Mouse (Mus musculus): ENCODE data around the gene Tgfb3. TPM values are rescaled to one million over a fixed set of nuclear protein-coding genes. Genes with fewer than 3 reads are reported as not detected.

Tgfb3 gene
- total and polyA plus RNA-seq, 2 experiments from 2014 or later = 3.6 to 3.7 TPM

DNA sequence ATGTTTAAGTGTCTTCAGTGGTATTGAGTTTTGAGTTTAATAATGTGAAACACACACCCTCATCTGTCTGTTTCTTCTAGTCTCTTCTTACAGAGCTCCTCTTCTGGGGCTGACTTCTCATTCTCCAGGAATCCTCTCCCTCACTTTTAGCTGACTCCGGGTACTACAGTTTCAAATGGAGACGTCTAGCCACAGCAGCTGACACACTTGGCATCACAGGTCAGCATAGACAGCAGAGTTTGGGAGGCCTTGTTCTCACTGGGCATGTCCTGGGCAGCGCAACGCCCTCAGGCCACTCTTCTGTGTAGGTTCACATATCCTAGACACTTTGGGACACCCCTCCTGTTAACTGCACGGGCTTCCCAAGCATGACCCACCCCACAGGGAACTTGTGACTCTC lies 39.8 kb downstream of the Tgfb3 start:
- Histone ChIP-seq H3K9me3 (ENCODE audit: low read length) (no peaks in the 10 kb centered on the region), H3K36me3 (ENCODE audit: insufficient read depth, low read length) (no peaks in the 10 kb centered on the region), H3K27ac (ENCODE audit: low read depth, low read length) (no peak overlapping the region), H3K4me2 (ENCODE audit: low read depth, low read length, poor library complexity, severe bottlenecking) (no peak overlapping the region), H3K27me3 (ENCODE audit: insufficient read depth, low read length) (no peaks in the 10 kb centered on the region), H3K4me1 (ENCODE audit: insufficient read depth, low read length) (no peaks in the 10 kb centered on the region), H3K9ac (replicated peaks; ENCODE audit: low read length, poor library complexity, severe bottlenecking) (no peak overlapping the region), H3K4me3 (ENCODE audit: low read depth, low read length) (no peak overlapping the region)
- ATAC-seq (ENCODE audit: low FRiP score) (no peak), DNase-seq (ENCODE audit: low spot score) (no peak)
- no peak for TF ChIP-seq CTCF (IDR thresholded peaks at IDR 0.05)
- WGBS = 76% methylated on average over 5 of the region's 5 CpGs

DNA sequence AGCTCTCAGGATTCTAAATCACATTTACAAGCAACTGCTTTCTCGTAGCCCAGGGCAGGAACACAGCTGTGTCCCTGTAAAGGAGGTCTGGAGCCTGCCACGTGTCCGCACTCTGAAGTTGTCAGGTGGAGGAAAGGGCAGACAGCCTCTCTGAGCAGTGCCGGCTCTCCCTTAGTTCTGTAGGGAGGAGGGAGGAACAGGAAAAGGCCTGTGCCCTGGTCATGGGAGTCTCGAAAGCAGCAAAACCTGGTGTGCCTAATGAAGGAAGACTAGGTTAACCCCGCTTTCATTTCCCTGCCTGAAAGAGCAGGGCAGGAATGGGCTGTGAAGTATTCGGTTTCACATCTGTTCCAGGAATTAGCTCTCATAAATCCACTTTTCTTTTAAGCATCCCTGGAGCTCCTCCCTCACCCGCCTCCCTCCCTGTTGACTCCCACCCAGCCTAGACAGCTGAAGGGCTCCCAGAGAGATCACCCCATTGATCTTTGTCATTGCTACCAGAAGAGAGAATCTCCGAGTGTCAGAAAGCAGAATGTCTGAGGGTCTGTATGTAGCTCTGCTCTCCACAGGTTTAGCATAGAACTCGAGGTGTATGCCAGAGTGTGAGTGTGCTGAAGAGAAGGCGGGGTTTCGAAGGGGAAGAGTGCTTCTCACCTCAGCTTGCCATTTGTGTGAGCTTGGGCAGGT lies 41.5 kb downstream of the Tgfb3 start:
- no peak overlapping the region for H3K4me3 ChIP-seq (ENCODE audit: low read depth, low read length)
- DNase-seq (ENCODE audit: low spot score) (peak; percentile 10), ATAC-seq (ENCODE audit: low FRiP score) (no peak)
- no peaks in the 10 kb centered on the region for H3K27me3 ChIP-seq (ENCODE audit: insufficient read depth, low read length)
- no peaks in the 10 kb centered on the region for H3K9me3 ChIP-seq (ENCODE audit: low read length)
- H3K4me2 ChIP-seq (ENCODE audit: low read depth, low read length, poor library complexity, severe bottlenecking) = no peak overlapping the region
- H3K27ac ChIP-seq (ENCODE audit: low read depth, low read length) = no peak overlapping the region
- H3K4me1 ChIP-seq (ENCODE audit: insufficient read depth, low read length) = no peaks in the 10 kb centered on the region
- no peaks in the 10 kb centered on the region for H3K36me3 ChIP-seq (ENCODE audit: insufficient read depth, low read length)
- TF ChIP-seq CTCF (IDR thresholded peaks at IDR 0.05) = no peak
- whole genome bisulfite sequencing = 30% methylated on average over 12 of the region's 12 CpGs
- H3K9ac ChIP-seq (replicated peaks; ENCODE audit: low read length, poor library complexity, severe bottlenecking) = no peak overlapping the region

DNA sequence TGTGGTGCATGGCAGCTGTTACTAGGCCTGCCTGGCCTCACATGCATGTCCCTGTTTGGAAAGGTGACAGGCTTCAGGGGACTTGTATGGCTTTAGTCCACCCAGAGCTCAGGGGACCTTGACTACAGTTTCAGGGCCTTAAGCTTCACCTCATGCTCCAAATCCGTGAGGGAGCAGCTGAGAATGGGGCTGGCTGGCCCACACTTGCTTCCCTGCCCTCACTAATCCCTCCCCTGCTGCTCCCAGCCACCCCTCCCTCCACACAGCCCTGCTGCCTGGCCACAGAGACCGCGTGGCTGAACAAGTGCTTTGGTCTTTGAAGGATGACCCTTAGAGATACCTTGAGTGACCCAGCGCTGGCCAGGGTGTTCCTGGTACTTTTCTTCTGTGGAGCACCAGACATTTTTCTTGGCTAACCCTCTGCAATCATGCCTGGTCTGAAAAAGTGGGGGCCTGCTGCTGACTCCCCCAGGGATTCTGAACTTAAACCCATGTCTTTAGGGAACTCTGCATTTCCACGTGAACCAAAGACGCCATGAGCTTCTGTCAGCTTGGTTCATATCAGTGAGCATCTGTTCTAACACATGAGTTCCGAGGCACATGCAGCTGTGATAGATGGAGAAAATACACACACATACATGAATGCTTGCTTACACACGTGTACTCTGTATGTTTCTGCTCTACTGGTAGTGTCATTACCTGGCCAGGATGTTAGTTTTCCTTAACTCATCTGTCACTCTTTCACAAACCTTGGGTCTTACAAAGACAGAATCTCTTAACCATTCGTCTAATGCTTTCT lies 42.3 kb downstream of the Tgfb3 start:
- 43% methylated on average over 9 of the region's 9 CpGs for WGBS
- H3K9me3 ChIP-seq (ENCODE audit: low read length) = no peaks in the 10 kb centered on the region
- H3K4me3 ChIP-seq (ENCODE audit: low read depth, low read length) = no peak overlapping the region
- H3K9ac ChIP-seq (replicated peaks; ENCODE audit: low read length, poor library complexity, severe bottlenecking) = no peak overlapping the region
- ATAC-seq (ENCODE audit: low FRiP score) = no peak
- H3K27me3 ChIP-seq (ENCODE audit: insufficient read depth, low read length) = no peaks in the 10 kb centered on the region
- H3K4me1 ChIP-seq (ENCODE audit: insufficient read depth, low read length) = no peaks in the 10 kb centered on the region
- no peak overlapping the region for H3K4me2 ChIP-seq (ENCODE audit: low read depth, low read length, poor library complexity, severe bottlenecking)
- TF ChIP-seq CTCF (IDR thresholded peaks at IDR 0.05) = no peak
- DNase-seq (ENCODE audit: low spot score) = peak; percentile 11
- H3K27ac ChIP-seq (ENCODE audit: low read depth, low read length) = no peak overlapping the region
- H3K36me3 ChIP-seq (ENCODE audit: insufficient read depth, low read length) = no peaks in the 10 kb centered on the region

DNA sequence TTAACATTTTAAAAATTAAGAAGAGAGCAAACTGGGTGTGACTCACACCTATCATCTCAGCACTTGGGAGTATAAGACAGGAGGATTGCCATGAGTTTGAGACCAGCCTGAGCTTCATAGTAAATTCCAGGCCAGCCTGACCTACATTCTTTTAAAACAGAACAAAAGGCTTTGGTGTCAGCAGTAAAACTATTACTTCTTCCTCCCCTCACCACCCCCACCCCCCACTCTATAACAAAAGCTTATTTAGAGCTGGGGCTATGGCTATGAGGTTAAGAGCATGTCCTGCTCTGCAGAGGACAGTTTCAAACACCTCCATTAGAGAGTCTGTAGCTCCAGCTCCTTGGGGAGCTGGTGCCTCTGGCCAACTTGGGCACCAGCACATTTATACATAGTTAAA lies 43.3 kb downstream of the Tgfb3 start:
- ATAC-seq (ENCODE audit: low FRiP score) = no peak
- no peaks in the 10 kb centered on the region for H3K9me3 ChIP-seq (ENCODE audit: low read length)
- TF ChIP-seq CTCF (IDR thresholded peaks at IDR 0.05) = no peak
- H3K27ac ChIP-seq (ENCODE audit: low read depth, low read length) = no peak overlapping the region
- no peak overlapping the region for H3K4me3 ChIP-seq (ENCODE audit: low read depth, low read length)
- no peaks in the 10 kb centered on the region for H3K27me3 ChIP-seq (ENCODE audit: insufficient read depth, low read length)
- no peak overlapping the region for H3K9ac ChIP-seq (replicated peaks; ENCODE audit: low read length, poor library complexity, severe bottlenecking)
- DNase-seq (ENCODE audit: low spot score) = no peak
- no peak overlapping the region for H3K4me2 ChIP-seq (ENCODE audit: low read depth, low read length, poor library complexity, severe bottlenecking)
- H3K36me3 ChIP-seq (ENCODE audit: insufficient read depth, low read length) = no peaks in the 10 kb centered on the region
- no peaks in the 10 kb centered on the region for H3K4me1 ChIP-seq (ENCODE audit: insufficient read depth, low read length)

DNA sequence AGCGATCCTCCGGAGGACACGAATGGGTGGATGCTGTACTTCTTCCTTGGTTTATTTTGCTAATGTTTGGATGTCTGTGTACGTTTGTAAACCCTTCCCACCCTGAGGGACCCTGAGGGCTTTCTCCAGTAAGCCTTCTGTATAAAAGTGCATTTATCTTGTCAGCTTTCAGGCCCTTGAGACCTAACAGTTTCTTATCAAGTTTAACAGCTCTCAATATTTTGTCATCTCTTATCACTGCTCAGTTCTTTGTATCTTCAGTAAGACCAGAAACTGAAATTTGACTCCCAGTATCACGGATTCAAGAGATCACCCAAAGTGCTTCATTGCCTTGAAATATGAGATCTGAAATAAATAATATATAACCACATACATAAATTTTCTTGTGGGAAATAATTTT lies 47.9 kb downstream of the Tgfb3 start:
- H3K4me3 ChIP-seq (ENCODE audit: low read depth, low read length) = no peak overlapping the region
- ATAC-seq (ENCODE audit: low FRiP score) (no peak), DNase-seq (ENCODE audit: low spot score) (no peak)
- H3K4me2 ChIP-seq (ENCODE audit: low read depth, low read length, poor library complexity, severe bottlenecking) = no peak overlapping the region
- WGBS = 76% methylated on average over 5 of the region's 5 CpGs
- H3K4me1 ChIP-seq (ENCODE audit: insufficient read depth, low read length) = no peaks in the 10 kb centered on the region
- H3K27ac ChIP-seq (ENCODE audit: low read depth, low read length) = no peak overlapping the region
- no peak for TF ChIP-seq CTCF (IDR thresholded peaks at IDR 0.05)
- no peaks in the 10 kb centered on the region for H3K9me3 ChIP-seq (ENCODE audit: low read length)
- H3K36me3 ChIP-seq (ENCODE audit: insufficient read depth, low read length) = no peaks in the 10 kb centered on the region
- no peak overlapping the region for H3K9ac ChIP-seq (replicated peaks; ENCODE audit: low read length, poor library complexity, severe bottlenecking)
- no peaks in the 10 kb centered on the region for H3K27me3 ChIP-seq (ENCODE audit: insufficient read depth, low read length)

DNA sequence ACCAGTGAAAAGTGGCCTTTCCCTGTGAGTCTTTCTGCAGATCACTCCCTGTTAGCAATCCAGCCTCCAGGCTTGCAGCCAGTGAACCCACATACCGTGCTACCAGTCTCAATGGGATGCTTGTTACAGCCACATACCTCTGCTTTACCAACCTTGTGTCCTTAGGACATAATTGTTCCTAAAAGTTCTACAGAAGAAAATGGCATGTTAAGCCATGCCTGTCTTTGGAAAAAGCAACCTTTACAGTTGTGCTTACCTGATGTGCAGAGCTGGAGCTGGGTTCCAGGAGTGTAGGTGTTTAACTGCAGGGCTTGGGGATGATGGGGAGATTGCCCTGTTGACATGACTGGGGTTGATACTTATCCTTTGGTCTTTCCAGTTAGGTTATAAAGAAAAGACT lies 51.1 kb downstream of the Tgfb3 start:
- Histone ChIP-seq H3K4me1 (ENCODE audit: insufficient read depth, low read length) (no peaks in the 10 kb centered on the region), H3K9ac (replicated peaks; ENCODE audit: low read length, poor library complexity, severe bottlenecking) (no peak overlapping the region), H3K4me2 (ENCODE audit: low read depth, low read length, poor library complexity, severe bottlenecking) (no peak overlapping the region), H3K9me3 (ENCODE audit: low read length) (no peaks in the 10 kb centered on the region), H3K27me3 (ENCODE audit: insufficient read depth, low read length) (no peaks in the 10 kb centered on the region), H3K27ac (ENCODE audit: low read depth, low read length) (no peak overlapping the region), H3K4me3 (ENCODE audit: low read depth, low read length) (no peak overlapping the region), H3K36me3 (ENCODE audit: insufficient read depth, low read length) (no peaks in the 10 kb centered on the region)
- no peak for TF ChIP-seq CTCF (IDR thresholded peaks at IDR 0.05)
- ATAC-seq (ENCODE audit: low FRiP score) = no peak
- 79% methylated on average over 1 of the region's 1 CpGs for WGBS
- no peak for DNase-seq (ENCODE audit: low spot score)
